Mouse (Mus musculus) cerebellum, postnatal 36 days (tissue): ENCODE results near the gene Fggy.

ENCODE experiments used
- DNase-seq, 2 experiments: peaks; one replicate each; pipeline ENCODE4 v3.0.0; 2021 to 2022; ENCODE audit warnings: mixed read lengths in 2 of 2

Fggy gene

GRCm38 (mm10) chr4:95666896-95667295 is 109.6 kb downstream of the Fggy start:
- DNase-seq = no peak

- DNase-seq = no peak
Measured at GRCm38 (mm10) chr4:95667595-95667994, 110.3 kb downstream of the Fggy start.

- DNase-seq = no peak
Measured at GRCm38 (mm10) chr4:95668543-95668942, 111.2 kb downstream of the Fggy start.

- no peak for DNase-seq
Measured at GRCm38 (mm10) chr4:95669336-95669735, 112.0 kb downstream of the Fggy start.

GRCm38 (mm10) chr4:95670559-95670958 is 113.3 kb downstream of the Fggy start:
- no peak for DNase-seq

- no peak for DNase-seq
Measured at GRCm38 (mm10) chr4:95672039-95672438, 114.7 kb downstream of the Fggy start.

GRCm38 (mm10) chr4:95676390-95676789 is 119.1 kb downstream of the Fggy start:
- DNase-seq = no peak

GRCm38 (mm10) chr4:95680756-95681449 is 123.6 kb downstream of the Fggy start:
- DNase-seq = no peak

GRCm38 (mm10) chr4:95684522-95685080 is 127.3 kb downstream of the Fggy start:
- no peak for DNase-seq

GRCm38 (mm10) chr4:95686775-95687174 is 129.5 kb downstream of the Fggy start:
- DNase-seq = no peak

GRCm38 (mm10) chr4:95687350-95687749 is 130.0 kb downstream of the Fggy start:
- no peak for DNase-seq

- DNase-seq = no peak
Measured at GRCm38 (mm10) chr4:95688159-95688558, 130.9 kb downstream of the Fggy start.

GRCm38 (mm10) chr4:95700366-95700765 is 143.1 kb downstream of the Fggy start:
- DNase-seq = no peak

- no peak for DNase-seq
Measured at GRCm38 (mm10) chr4:95707941-95708897, 150.9 kb downstream of the Fggy start.

GRCm38 (mm10) chr4:95709750-95710149 is 152.4 kb downstream of the Fggy start:
- no peak for DNase-seq

- no peak for DNase-seq
Measured at GRCm38 (mm10) chr4:95712802-95713201, 155.5 kb downstream of the Fggy start.

GRCm38 (mm10) chr4:95713271-95713670 is 156.0 kb downstream of the Fggy start:
- no peak for DNase-seq

GRCm38 (mm10) chr4:95716137-95716536 is 158.8 kb downstream of the Fggy start:
- DNase-seq = no peak

- no peak for DNase-seq
Measured at GRCm38 (mm10) chr4:95723615-95724014, 166.3 kb downstream of the Fggy start.

GRCm38 (mm10) chr4:95726361-95726760 is 169.1 kb downstream of the Fggy start:
- no peak for DNase-seq

GRCm38 (mm10) chr4:95729142-95729826 is 172.0 kb downstream of the Fggy start:
- DNase-seq = no peak

- DNase-seq = no peak
Measured at GRCm38 (mm10) chr4:95731110-95731509, 173.8 kb downstream of the Fggy start.
